9 mouse cellular contexts compared by ENCODE assay signal in the genomic region with DNA sequence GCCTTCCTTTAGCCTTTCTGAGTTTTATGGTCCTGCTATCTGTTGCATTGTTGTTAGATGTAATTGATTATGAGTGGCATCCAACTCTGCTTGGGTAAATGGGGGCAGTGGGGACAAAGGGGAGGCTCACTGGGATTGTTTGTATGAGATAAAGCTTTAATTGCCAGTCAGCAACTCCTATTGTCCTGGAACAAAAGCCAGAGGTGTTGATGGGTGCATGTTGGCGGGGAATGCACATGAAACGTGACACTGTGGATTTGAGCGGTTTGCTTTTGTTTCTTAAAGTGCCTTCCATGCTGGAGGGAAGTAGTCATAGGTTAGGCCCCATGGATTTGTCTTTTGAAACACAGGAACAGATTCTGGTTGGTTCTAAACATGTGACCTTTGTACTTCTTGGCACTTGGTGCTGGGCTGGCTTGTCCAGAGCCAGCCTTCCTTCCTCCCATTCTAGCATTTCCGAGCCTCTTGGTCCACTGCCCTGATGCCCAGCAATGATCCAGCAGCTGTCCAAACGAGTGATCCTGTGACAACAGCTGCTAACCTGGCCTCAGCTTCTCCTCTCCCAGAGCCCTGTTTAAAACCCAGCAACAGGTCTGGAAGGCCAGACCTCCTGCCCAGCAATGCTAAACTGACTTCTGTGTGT.
DNase-seq lines count a peak whose midpoint lies in the region; ATAC-seq and TF ChIP-seq lines count a peak whose summit lies in the region.
"Had no signal": no experiment of that assay in that cellular context is flagged by ENCODE, and none has a peak within 500 bp of the region (broad histone marks: within the 10 kb centered on the region; RNA-seq: fewer than 3 reads in every experiment).

No protein-coding gene starts in this region.

- H3K4me2 ChIP-seq in kidney, embryonic 15.5 days: no peak overlapping the region
- H3K4me2 ChIP-seq in heart, embryonic 16.5 days (ENCODE audit: low read depth, low read length): no peak overlapping the region
- no peak overlapping the region for H3K4me2 ChIP-seq in hindbrain, postnatal 0 days (ENCODE audit: low read depth, low read length)

- ATAC-seq in kidney, embryonic 15.5 days (replicated peaks; ENCODE audit: low FRiP score): no peak
- no peak for ATAC-seq in heart, embryonic 16.5 days (replicated peaks; ENCODE audit: extremely low read depth, insufficient read depth, low FRiP score)
- no peak for ATAC-seq in hindbrain, postnatal 0 days
- ATAC-seq: inflammation-experienced regulatory T-cells, adult 6 months had no signal

- H3K36me3 ChIP-seq in kidney, embryonic 15.5 days: no peaks in the 10 kb centered on the region
- no peaks in the 10 kb centered on the region for H3K36me3 ChIP-seq in embryonic facial prominence, embryonic 10.5 days (replicated peaks)
- H3K36me3 ChIP-seq in heart, embryonic 16.5 days (ENCODE audit: control insufficient read depth, insufficient read depth): no peaks in the 10 kb centered on the region
- H3K36me3 ChIP-seq in hindbrain, postnatal 0 days (ENCODE audit: insufficient read depth, low read length): no peaks in the 10 kb centered on the region

- no peaks in the 10 kb centered on the region for H3K27me3 ChIP-seq in kidney, embryonic 15.5 days
- no peaks in the 10 kb centered on the region for H3K27me3 ChIP-seq in embryonic facial prominence, embryonic 10.5 days (replicated peaks; ENCODE audit: low read depth, poor library complexity, severe bottlenecking)
- no peaks in the 10 kb centered on the region for H3K27me3 ChIP-seq in heart, embryonic 16.5 days (ENCODE audit: control insufficient read depth, insufficient read depth, low read length)
- no peaks in the 10 kb centered on the region for H3K27me3 ChIP-seq in hindbrain, postnatal 0 days (ENCODE audit: insufficient read depth, low read length)

- peak; percentile 43 for DNase-seq in kidney, adult 18-20 months
- DNase-seq in embryonic facial prominence, embryonic 10.5 days (ENCODE audit: low spot score): no peak
- peak; percentile 33 for DNase-seq in lung, postnatal 25 days (ENCODE audit: low spot score)
- no peak for DNase-seq in hindbrain, postnatal 0 days (ENCODE audit: low spot score)
- no peak for DNase-seq in thymus, postnatal 4 days
- DNase-seq in cerebellum, adult 8-10 months: no peak

- 52% methylated on average over 5 of the region's 5 CpGs for WGBS in kidney, embryonic 15.5 days
- WGBS in embryonic facial prominence, embryonic 10.5 days: 56% methylated on average over 5 of the region's 5 CpGs
- WGBS in heart, embryonic 16.5 days: 38% methylated on average over 5 of the region's 5 CpGs
- WGBS in hindbrain, postnatal 0 days: 36% methylated on average over 5 of the region's 5 CpGs

- no peaks in the 10 kb centered on the region for H3K9me3 ChIP-seq in kidney, embryonic 15.5 days (replicated peaks)
- no peaks in the 10 kb centered on the region for H3K9me3 ChIP-seq in embryonic facial prominence, embryonic 10.5 days
- H3K9me3 ChIP-seq in heart, embryonic 16.5 days (replicated peaks; ENCODE audit: control insufficient read depth, low read length): no peaks in the 10 kb centered on the region
- H3K9me3 ChIP-seq in hindbrain, postnatal 0 days (ENCODE audit: low read length): no peaks in the 10 kb centered on the region

- H3K4me1 ChIP-seq in kidney, embryonic 15.5 days: peaks cover 13% of the 10 kb centered on the region
- H3K4me1 ChIP-seq in embryonic facial prominence, embryonic 10.5 days: peaks cover 29% of the 10 kb centered on the region
- peaks cover 35% of the 10 kb centered on the region for H3K4me1 ChIP-seq in heart, embryonic 16.5 days (ENCODE audit: control insufficient read depth, insufficient read depth, low read length)
- no peaks in the 10 kb centered on the region for H3K4me1 ChIP-seq in hindbrain, postnatal 0 days (ENCODE audit: insufficient read depth, low read length)

- H3K4me3 ChIP-seq in kidney, embryonic 15.5 days (replicated peaks): no peak overlapping the region
- no peak overlapping the region for H3K4me3 ChIP-seq in embryonic facial prominence, embryonic 10.5 days
- no peak overlapping the region for H3K4me3 ChIP-seq in heart, embryonic 16.5 days (ENCODE audit: low read length)
- H3K4me3 ChIP-seq in hindbrain, postnatal 0 days (ENCODE audit: low read length): no peak overlapping the region

- no peak overlapping the region for H3K27ac ChIP-seq in kidney, embryonic 15.5 days
- H3K27ac ChIP-seq in embryonic facial prominence, embryonic 10.5 days (replicated peaks): peak overlapping the region; percentile 57; the same call in 1 of the 2 replicates
- H3K27ac ChIP-seq in heart, embryonic 16.5 days (ENCODE audit: low read length): peak overlapping the region; percentile 51
- H3K27ac ChIP-seq in hindbrain, postnatal 0 days: no peak overlapping the region

- H3K9ac ChIP-seq in kidney, embryonic 15.5 days: no peak overlapping the region
- no peak overlapping the region for H3K9ac ChIP-seq in heart, embryonic 16.5 days (ENCODE audit: low read length)
- H3K9ac ChIP-seq in hindbrain, postnatal 0 days (replicated peaks; ENCODE audit: low read length): no peak overlapping the region

- no peak for TF ChIP-seq CTCF in hindbrain, postnatal 0 days (IDR thresholded peaks at IDR 0.05; ENCODE audit: low read depth)

Comparison
In these comparisons a context has a peak if more than half of its experiments do, and no peak if none do; other contexts are left out.
1. DNase-seq: peak in kidney, adult 18-20 months (single experiment) and lung, postnatal 25 days (single experiment); none in embryonic facial prominence, embryonic 10.5 days (single experiment), hindbrain, postnatal 0 days (single experiment), thymus, postnatal 4 days (single experiment) and cerebellum, adult 8-10 months (single experiment).
2. H3K27ac ChIP-seq: peak in embryonic facial prominence, embryonic 10.5 days (single experiment) and heart, embryonic 16.5 days (single experiment); none in kidney, embryonic 15.5 days (single experiment) and hindbrain, postnatal 0 days (single experiment).